Mouse (Mus musculus) forebrain, embryonic 11.5 days (tissue): Measurements from ENCODE around the gene Cyb561a3. TPM values are rescaled to one million over a fixed set of nuclear protein-coding genes. Genes with fewer than 3 reads are reported as not detected.

ENCODE experiments used
- ATAC-seq: fragments of 200-750 bp; cut with Nextera tagmentation; replicated peaks from 2 replicates; pipeline ENCODE4 v1.8.0; 2017; ENCODE audit warnings: moderate TSS enrichment; ENCODE audit not compliant: low FRiP score
- DNase-seq: peaks from one replicate; pipeline ENCODE4 v3.0.0-alpha.2; 2017; ENCODE audit warnings: low spot score
- H3K27ac ChIP-seq: fragments of 300-500 bp; sonication (generic); 2 replicates; pipeline ENCODE4 v1.5.1; 2014; ENCODE audit warnings: low read depth, low read length
- H3K27me3 ChIP-seq: fragments of 300-500 bp; sonication (generic); 2 replicates; pipeline ENCODE4 v1.6.1; 2014; ENCODE audit warnings: mild to moderate bottlenecking, low read length, mixed read lengths; ENCODE audit not compliant: control insufficient read depth, insufficient read depth
- H3K36me3 ChIP-seq: fragments of 300-500 bp; sonication (generic); 2 replicates; pipeline ENCODE4 v1.6.1; 2014; ENCODE audit warnings: mild to moderate bottlenecking, low read length, moderate library complexity, mixed read lengths; ENCODE audit not compliant: control insufficient read depth, insufficient read depth
- H3K4me1 ChIP-seq: fragments of 300-500 bp; sonication (generic); replicated peaks from 2 replicates; pipeline ENCODE4 v1.6.1; 2014; ENCODE audit warnings: low read length, mixed read lengths; ENCODE audit not compliant: control insufficient read depth, insufficient read depth
- H3K4me2 ChIP-seq: fragments of 300-500 bp; sonication (generic); 2 replicates; pipeline ENCODE4 v1.6.1; 2014; ENCODE audit warnings: low read depth, mild to moderate bottlenecking, low read length, moderate library complexity, mixed read lengths; ENCODE audit not compliant: severe bottlenecking
- H3K4me3 ChIP-seq: fragments of 300-500 bp; sonication (generic); 2 replicates; pipeline ENCODE4 v1.5.1; 2014; ENCODE audit warnings: low read depth, low read length
- H3K9ac ChIP-seq: fragments of 300-500 bp; sonication (generic); 2 replicates; pipeline ENCODE4 v1.6.1; 2014; ENCODE audit warnings: low read length
- H3K9me3 ChIP-seq: fragments of 300-500 bp; sonication (generic); 2 replicates; pipeline ENCODE4 v1.6.1; 2016; ENCODE audit warnings: low read length, mixed read lengths; ENCODE audit not compliant: control insufficient read depth
- WGBS: fragments of 180-500 bp; shearing (Covaris S2); extraction: QIAGEN DNeasy Blood & Tissue Kit; methylation state at CpG from one replicate; pipeline ENCODE4 v1.1.7; 2014; 5-methylcytosine and 5-hydroxymethylcytosine counted together
- polyA plus RNA-seq: library from polyadenylated mRNA; unstranded; fragments of >200 nt; fragmentation: Nextera tagmentation; extraction: Ambion mirVana; gene quantifications from 2 replicates; pipeline ENCODE4 v1.2.1, GENCODE M21; 2014

Cyb561a3 gene
- polyA plus RNA-seq, 1 experiment from 2014 or later = 16.6 TPM

DNA sequence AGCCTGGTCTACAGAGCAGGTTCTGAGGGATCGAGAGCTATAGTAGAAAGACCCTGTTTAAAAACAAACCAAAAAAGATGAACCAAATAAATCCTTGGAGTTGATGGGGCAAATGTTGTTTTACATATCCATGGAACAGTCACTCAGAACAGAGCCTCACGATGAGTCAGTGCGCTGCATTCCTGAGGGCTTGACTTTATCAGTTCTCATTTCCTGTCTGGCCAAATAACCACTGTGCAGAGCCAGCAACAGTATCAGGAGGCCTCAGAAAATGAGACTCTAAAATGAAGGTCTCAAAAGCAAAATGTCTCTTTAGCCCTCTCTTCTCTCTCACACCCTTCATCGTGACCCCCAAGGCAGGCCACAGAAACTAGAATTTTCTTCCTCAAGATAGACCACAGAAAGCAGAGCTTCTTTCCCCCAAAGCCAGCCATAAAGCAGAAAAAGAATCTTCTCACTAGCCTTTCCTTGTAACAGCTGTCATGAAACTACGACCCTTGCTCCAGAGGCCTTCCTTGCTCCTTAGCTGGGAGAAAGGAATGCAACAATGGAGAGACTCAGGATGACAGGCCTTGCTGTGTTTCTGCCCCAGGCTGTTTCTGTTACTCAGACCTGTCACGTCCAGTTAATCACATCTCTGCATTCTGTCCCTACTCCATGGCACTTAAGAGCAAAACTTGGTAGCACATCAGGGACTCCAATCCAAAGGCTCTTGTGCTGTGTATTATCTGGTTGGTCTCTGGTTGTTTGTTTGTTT lies 15.2 kb upstream of the Cyb561a3 start:
- no peaks in the 10 kb centered on the region for H3K36me3 ChIP-seq
- no peak for DNase-seq
- H3K9ac ChIP-seq = no peak overlapping the region

DNA sequence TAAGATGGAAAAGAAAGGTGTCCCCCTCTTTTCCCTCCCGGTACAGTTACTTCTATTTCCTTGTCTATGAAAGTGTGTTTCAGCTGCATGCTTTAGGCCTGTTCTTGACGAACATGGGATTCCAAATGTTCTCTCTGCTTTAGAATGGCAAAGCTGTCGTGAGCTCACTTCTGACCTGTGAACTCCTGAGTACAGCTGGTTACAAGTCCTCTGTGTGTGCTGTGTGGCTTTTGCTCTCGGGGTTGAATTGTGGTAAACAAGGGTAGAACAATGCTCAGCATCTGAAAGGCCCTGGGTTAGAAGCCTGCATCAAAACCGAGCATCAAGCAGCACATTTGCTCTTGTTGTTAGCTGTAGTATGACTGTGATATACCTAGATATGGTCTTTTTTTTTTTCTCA lies 14.6 kb upstream of the Cyb561a3 start:
- Histone ChIP-seq H3K4me1 (no peaks in the 10 kb centered on the region), H3K9me3 (no peaks in the 10 kb centered on the region), H3K9ac (no peak overlapping the region), H3K4me3 (no peak overlapping the region), H3K36me3 (no peaks in the 10 kb centered on the region), H3K4me2 (no peak overlapping the region), H3K27ac (no peak overlapping the region), H3K27me3 (no peaks in the 10 kb centered on the region)
- DNase-seq (no peak), ATAC-seq (no peak)
- 57% methylated on average over 5 of the region's 5 CpGs for WGBS

More for the DNA sequence above, 15.2 kb upstream of the Cyb561a3 start:
- Histone ChIP-seq H3K27ac (no peak overlapping the region), H3K4me3 (no peak overlapping the region), H3K27me3 (no peaks in the 10 kb centered on the region), H3K9me3 (no peaks in the 10 kb centered on the region), H3K4me1 (no peaks in the 10 kb centered on the region), H3K4me2 (no peak overlapping the region)
- WGBS = 73% methylated on average over 6 of the region's 6 CpGs
- ATAC-seq = no peak

DNA sequence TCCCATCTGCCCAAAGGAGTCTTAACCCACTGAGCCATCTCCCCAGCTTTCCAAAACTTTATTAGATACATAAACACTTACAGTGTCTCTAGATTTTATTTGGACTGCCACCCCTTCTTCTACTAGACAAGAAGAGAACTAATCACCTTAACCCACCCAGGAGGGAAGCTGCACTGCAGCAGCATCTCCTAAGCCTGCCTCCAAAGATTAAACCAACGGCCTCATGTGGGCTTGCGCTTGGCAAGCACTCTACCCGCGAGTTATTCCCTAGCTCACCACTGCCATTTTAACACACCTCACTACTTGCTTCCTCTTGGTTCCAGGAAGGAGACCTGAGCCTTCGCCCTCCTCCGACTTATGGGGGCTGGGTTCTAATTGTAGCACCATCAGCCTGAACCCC lies 12.7 kb upstream of the Cyb561a3 start:
- Histone ChIP-seq H3K27me3 (no peaks in the 10 kb centered on the region), H3K27ac (no peak overlapping the region), H3K4me3 (no peak overlapping the region), H3K9ac (no peak overlapping the region), H3K36me3 (no peaks in the 10 kb centered on the region), H3K9me3 (no peaks in the 10 kb centered on the region), H3K4me1 (no peaks in the 10 kb centered on the region), H3K4me2 (no peak overlapping the region)
- 86% methylated on average over 6 of the region's 6 CpGs for WGBS
- ATAC-seq (no peak), DNase-seq (no peak)

DNA sequence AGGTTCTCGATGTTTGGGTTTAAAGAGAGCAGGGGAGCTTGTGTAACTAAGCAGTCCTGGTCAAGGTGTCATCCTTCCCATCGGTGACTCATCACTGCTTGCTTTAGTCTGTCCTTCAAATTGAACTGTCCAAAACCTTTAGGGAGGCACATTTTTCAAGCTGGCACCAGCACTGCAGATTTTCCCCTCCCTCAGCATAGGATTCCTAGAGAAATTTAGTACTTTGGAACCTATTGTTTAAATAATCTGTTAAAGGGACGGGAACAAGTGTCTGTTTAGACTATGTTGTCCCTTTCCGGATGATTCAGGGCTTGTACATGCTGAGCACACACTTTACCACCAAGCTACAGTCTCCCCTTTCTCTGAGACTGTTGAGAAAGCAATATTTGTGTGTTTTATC lies 11.8 kb upstream of the Cyb561a3 start:
- no peaks in the 10 kb centered on the region for H3K36me3 ChIP-seq
- 85% methylated on average over 4 of the region's 4 CpGs for WGBS
- no peaks in the 10 kb centered on the region for H3K27me3 ChIP-seq
- no peaks in the 10 kb centered on the region for H3K4me1 ChIP-seq
- no peak for ATAC-seq
- no peak overlapping the region for H3K4me3 ChIP-seq
- no peak overlapping the region for H3K27ac ChIP-seq
- no peak overlapping the region for H3K4me2 ChIP-seq
- no peaks in the 10 kb centered on the region for H3K9me3 ChIP-seq
- DNase-seq = no peak
- H3K9ac ChIP-seq = no peak overlapping the region

DNA sequence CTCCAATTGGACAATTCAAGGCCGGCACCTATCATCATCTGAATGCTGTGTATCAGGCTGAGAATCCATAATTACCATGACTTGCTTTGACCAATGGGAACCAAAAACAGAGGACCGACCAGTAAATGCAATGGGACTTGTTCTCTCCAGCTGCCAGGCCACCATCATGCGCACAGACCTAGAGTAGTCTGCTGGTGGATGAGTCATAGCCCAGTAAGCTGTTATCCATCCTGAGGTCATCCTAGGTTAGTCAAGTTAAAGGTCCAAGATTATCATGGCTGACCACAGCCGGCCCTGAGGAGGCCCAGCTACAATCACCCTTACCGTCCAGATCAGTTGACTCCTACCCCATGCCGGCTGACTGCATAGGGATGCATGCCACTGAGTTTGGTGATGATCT lies 7.3 kb upstream of the Cyb561a3 start:
- peaks cover 7% of the 10 kb centered on the region; the same call in 1 of the 2 replicates for H3K36me3 ChIP-seq
- 98% methylated on average over 6 of the region's 6 CpGs for WGBS

DNA sequence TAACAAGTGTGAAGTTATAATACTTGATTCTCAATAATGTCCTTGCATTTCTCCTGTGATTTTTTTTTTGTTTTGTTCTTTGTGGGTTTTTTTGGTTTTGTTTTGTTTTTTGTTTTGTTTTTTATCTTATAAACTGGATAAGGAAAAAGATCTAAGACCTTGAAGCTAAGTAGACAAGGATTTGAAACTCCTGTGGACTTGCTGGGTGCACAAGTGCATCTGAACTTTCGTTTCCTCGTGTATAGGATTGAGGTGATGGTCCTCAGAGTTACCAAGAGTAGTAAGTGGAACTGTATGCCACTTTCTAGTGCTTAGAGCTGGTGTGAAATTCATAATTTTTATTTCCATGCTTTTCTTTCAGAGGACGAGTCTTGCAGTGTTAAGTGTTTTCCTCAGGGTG lies 3.1 kb downstream of the Cyb561a3 start:
- ATAC-seq = no peak
- no peak overlapping the region for H3K4me2 ChIP-seq
- H3K9ac ChIP-seq = no peak overlapping the region
- no peak overlapping the region for H3K27ac ChIP-seq
- DNase-seq = no peak
- H3K27me3 ChIP-seq = no peaks in the 10 kb centered on the region
- WGBS = 88% methylated on average over 3 of the region's 3 CpGs
- peaks cover 5% of the 10 kb centered on the region; the same call in 1 of the 2 replicates for H3K4me1 ChIP-seq
- H3K36me3 ChIP-seq = no peaks in the 10 kb centered on the region
- H3K4me3 ChIP-seq = no peak overlapping the region
- H3K9me3 ChIP-seq = no peaks in the 10 kb centered on the region

More for the DNA sequence above, 7.3 kb upstream of the Cyb561a3 start:
- Histone ChIP-seq H3K4me3 (no peak overlapping the region), H3K27ac (no peak overlapping the region), H3K4me2 (no peak overlapping the region), H3K9ac (no peak overlapping the region), H3K4me1 (no peaks in the 10 kb centered on the region), H3K27me3 (no peaks in the 10 kb centered on the region), H3K9me3 (no peaks in the 10 kb centered on the region)
- DNase-seq = no peak
- no peak for ATAC-seq

DNA sequence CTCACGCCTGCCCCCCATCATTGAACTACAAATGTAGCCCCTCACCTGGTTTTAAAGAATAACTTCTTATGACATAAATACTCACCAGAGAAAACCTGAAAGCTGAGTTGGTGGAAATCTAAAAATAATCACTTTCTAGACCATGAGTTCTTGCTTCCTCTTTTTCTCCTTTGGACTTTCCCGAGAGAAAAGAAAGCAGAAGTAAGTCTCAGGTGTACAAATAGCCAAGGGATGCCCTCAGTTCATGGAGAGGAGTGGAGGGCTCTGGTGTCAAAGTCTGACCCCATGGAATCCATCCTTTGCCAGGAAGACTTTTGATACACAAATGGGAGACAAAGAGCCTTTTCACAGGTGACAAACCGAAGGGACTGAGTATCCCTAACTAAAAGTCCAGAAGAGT lies 3.8 kb downstream of the Cyb561a3 start:
- ATAC-seq = no peak
- WGBS = 86% methylated on average over 3 of the region's 3 CpGs
- H3K4me2 ChIP-seq = no peak overlapping the region
- H3K36me3 ChIP-seq = no peaks in the 10 kb centered on the region
- no peak overlapping the region for H3K27ac ChIP-seq
- no peak overlapping the region for H3K4me3 ChIP-seq
- H3K9me3 ChIP-seq = no peaks in the 10 kb centered on the region
- no peak overlapping the region for H3K9ac ChIP-seq
- no peak for DNase-seq
- H3K4me1 ChIP-seq = peaks cover 5% of the 10 kb centered on the region; the same call in 1 of the 2 replicates
- H3K27me3 ChIP-seq = no peaks in the 10 kb centered on the region

DNA sequence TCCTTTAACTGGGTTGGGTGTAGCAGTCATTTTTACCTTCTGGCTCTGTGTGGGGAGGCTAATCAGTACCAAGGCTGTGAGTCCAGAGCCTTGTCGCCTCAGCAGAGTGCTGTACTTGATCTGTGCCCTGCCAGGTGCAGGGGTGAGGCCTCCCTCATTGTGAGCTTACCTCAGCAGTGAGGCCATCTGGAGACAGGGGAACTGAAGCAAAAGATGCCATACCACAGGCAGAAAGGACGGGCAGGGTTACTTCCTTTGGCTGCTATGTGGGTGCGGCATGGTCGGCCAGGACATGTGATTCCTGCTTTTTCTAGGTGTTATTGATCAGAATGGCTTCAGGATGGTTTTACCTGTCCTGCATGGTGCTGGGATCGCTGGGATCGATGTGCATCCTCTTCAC lies 5.0 kb downstream of the Cyb561a3 start:
- WGBS = 89% methylated on average over 6 of the region's 6 CpGs
- no peak for ATAC-seq
- no peak overlapping the region for H3K27ac ChIP-seq

DNA sequence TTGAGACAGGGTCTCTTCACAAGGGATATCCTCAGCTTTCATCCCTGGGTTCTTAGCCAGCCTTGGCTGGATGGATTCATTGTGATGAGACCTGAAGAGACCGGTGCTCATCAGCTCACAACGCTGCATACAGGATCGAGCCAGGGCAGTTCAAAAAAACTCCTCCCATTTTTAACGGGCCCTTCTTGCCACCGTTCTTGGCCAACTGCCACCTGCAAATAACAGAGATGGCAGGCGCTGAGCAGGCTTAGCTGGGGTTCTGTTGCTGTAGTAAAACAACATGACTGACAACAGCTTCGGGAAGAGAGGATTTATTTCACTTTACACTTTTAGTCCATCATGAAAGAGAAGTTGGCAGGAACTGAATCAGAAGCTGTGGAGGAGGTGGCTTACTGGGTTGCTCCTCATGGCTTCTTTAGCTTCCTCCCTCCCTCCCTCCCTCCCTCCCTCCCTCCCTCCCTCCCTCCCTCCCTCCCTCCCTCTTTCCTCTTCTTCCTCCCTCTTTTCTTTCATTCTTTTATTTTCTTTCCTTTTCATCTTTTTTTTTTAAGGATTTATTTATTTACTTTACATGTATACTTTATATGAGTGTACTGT lies 6.7 kb downstream of the Cyb561a3 start:
- Histone ChIP-seq H3K27ac (no peak overlapping the region), H3K27me3 (no peaks in the 10 kb centered on the region), H3K9me3 (no peaks in the 10 kb centered on the region), H3K4me3 (no peak overlapping the region), H3K4me1 (no peaks in the 10 kb centered on the region), H3K4me2 (no peak overlapping the region), H3K9ac (no peak overlapping the region), H3K36me3 (no peaks in the 10 kb centered on the region)
- DNase-seq (peak; percentile 40), ATAC-seq (no peak)
- WGBS = 83% methylated on average over 7 of the region's 7 CpGs

More for the DNA sequence above, 5.0 kb downstream of the Cyb561a3 start:
- Histone ChIP-seq H3K36me3 (no peaks in the 10 kb centered on the region), H3K4me1 (peaks cover 3% of the 10 kb centered on the region; the same call in 1 of the 2 replicates), H3K4me2 (no peak overlapping the region), H3K9ac (no peak overlapping the region), H3K9me3 (no peaks in the 10 kb centered on the region), H3K4me3 (no peak overlapping the region), H3K27me3 (no peaks in the 10 kb centered on the region)
- DNase-seq = peak; percentile 30
